29 mouse cellular contexts compared by ENCODE assay signal in genomic region chr2:120203742-120204141, GRCm38 (mm10). TPM values are rescaled to one million over a fixed set of nuclear protein-coding genes. Genes with fewer than 3 reads are reported as not detected.
A peak's percentile ranks its signal among the peaks of the same experiment; 100 is the strongest.
DNase-seq lines count a peak whose midpoint lies in the region; ATAC-seq and TF ChIP-seq lines count a peak whose summit lies in the region.
"Had no signal": no experiment of that assay in that cellular context is flagged by ENCODE, and none has a peak within 500 bp of the region (broad histone marks: within the 10 kb centered on the region; RNA-seq: fewer than 3 reads in every experiment).

No protein-coding gene starts in this region.

- TF ChIP-seq EP300 in heart, postnatal 0 days (IDR thresholded peaks at IDR 0.05; ENCODE audit: low read depth) = no peak

- DNase-seq in cerebellum, postnatal 10 days = peak; percentile 16 to 32
- DNase-seq in cerebellum, adult 11 months = no peak
- DNase-seq in gastrocnemius, postnatal 14 days = peak; percentile 37
- no peak for DNase-seq in gastrocnemius, postnatal 4 days (ENCODE audit: low spot score in 2 of 2)
- peak; percentile 20 for DNase-seq in heart, postnatal 0 days (ENCODE audit: low spot score)
- DNase-seq: adrenal gland, adult 8-10 months; cerebellum, adult 9-10 months; kidney, postnatal 10 days; liver; lung, adult 2 months; lung, postnatal 10 days; right cerebral cortex, postnatal 25 days; spleen, adult 18-20 months; thymus, postnatal 14 days had no signal

- H3K27ac ChIP-seq in heart, postnatal 0 days (ENCODE audit: low read depth) = 0 out of 2 replicates have a peak overlapping the region, but pooled peaks have one; percentile 18
- no peak overlapping the region for H3K27ac ChIP-seq in heart, embryonic 12.5 days (ENCODE audit: poor library complexity, severe bottlenecking)
- H3K27ac ChIP-seq: forebrain, embryonic 13.5 days; heart, embryonic 13.5 days; hindbrain, embryonic 14.5 days; liver, embryonic 14.5 days; macrophage; midbrain, embryonic 13.5 days had no signal

- no peak for TF ChIP-seq CTCF in heart, postnatal 0 days (IDR thresholded peaks at IDR 0.05; ENCODE audit: low read depth)

- H3K36me3 ChIP-seq in heart, postnatal 0 days (replicated peaks; ENCODE audit: control insufficient read depth, insufficient read depth, low read length) = no peaks in the 10 kb centered on the region
- H3K36me3 ChIP-seq in heart, embryonic 12.5 days = no peaks in the 10 kb centered on the region
- H3K36me3 ChIP-seq: G1E; heart, embryonic 13.5 days; midbrain, embryonic 13.5 days had no signal

- peak; percentile 39; the same call in 1 of the 2 replicates for ATAC-seq in heart, postnatal 0 days (ENCODE audit: insufficient read depth, low read depth)
- no peak for ATAC-seq in heart, embryonic 12.5 days (ENCODE audit: insufficient number of reproducible peaks, low FRiP score)
- ATAC-seq in frontal cortex, adult (ENCODE audit: low TSS enrichment) = no peak
- ATAC-seq: forebrain, embryonic 13.5 days; intestine, postnatal 0 days; midbrain, embryonic 13.5 days had no signal

- no peaks in the 10 kb centered on the region for H3K9me3 ChIP-seq in heart, postnatal 0 days (replicated peaks; ENCODE audit: control insufficient read depth, low read length)
- no peaks in the 10 kb centered on the region for H3K9me3 ChIP-seq in heart, embryonic 12.5 days (replicated peaks)
- H3K9me3 ChIP-seq: forebrain, embryonic 13.5 days; G1E; heart, embryonic 13.5 days; midbrain, embryonic 13.5 days had no signal

- H3K4me3 ChIP-seq in heart, postnatal 0 days (ENCODE audit: low read depth, low read length) = no peak overlapping the region
- H3K4me3 ChIP-seq in heart, embryonic 12.5 days = no peak overlapping the region
- H3K4me3 ChIP-seq: forebrain, embryonic 13.5 days; heart, embryonic 13.5 days; midbrain, embryonic 13.5 days had no signal

- no peaks in the 10 kb centered on the region for H3K27me3 ChIP-seq in heart, postnatal 0 days (ENCODE audit: control insufficient read depth, insufficient read depth, low read length)
- H3K27me3 ChIP-seq in heart, embryonic 12.5 days (replicated peaks) = 0 out of 2 replicates have a peak, but pooled peaks cover 3% of the 10 kb centered on the region
- H3K27me3 ChIP-seq: forebrain, embryonic 13.5 days; heart, embryonic 13.5 days; midbrain, embryonic 13.5 days had no signal

- no peak overlapping the region for H3K9ac ChIP-seq in heart, postnatal 0 days (replicated peaks; ENCODE audit: low read depth, low read length)
- no peak overlapping the region for H3K9ac ChIP-seq in heart, embryonic 12.5 days
- H3K9ac ChIP-seq: forebrain, embryonic 13.5 days; heart, embryonic 13.5 days; hindbrain, embryonic 14.5 days; liver, embryonic 14.5 days; midbrain, embryonic 13.5 days had no signal

- WGBS in heart, postnatal 0 days = 40% methylated on average over 3 of the region's 3 CpGs
- WGBS in heart, embryonic 12.5 days = 53% methylated on average over 3 of the region's 3 CpGs

- H3K4me1 ChIP-seq in heart, postnatal 0 days (ENCODE audit: control insufficient read depth, insufficient read depth) = no peaks in the 10 kb centered on the region
- H3K4me1 ChIP-seq in heart, embryonic 12.5 days (replicated peaks) = peaks cover 4% of the 10 kb centered on the region; the same call in 1 of the 2 replicates
- H3K4me1 ChIP-seq: forebrain, embryonic 13.5 days; midbrain, embryonic 13.5 days had no signal

- H3K4me2 ChIP-seq in heart, postnatal 0 days (ENCODE audit: low read depth, low read length) = no peak overlapping the region
- H3K4me2 ChIP-seq in heart, embryonic 12.5 days = no peak overlapping the region
- H3K4me2 ChIP-seq: forebrain, embryonic 13.5 days; heart, embryonic 13.5 days; hindbrain, embryonic 14.5 days; midbrain, embryonic 13.5 days had no signal

- intact Hi-C loops in gastrocnemius, postnatal 14 days (cut with DNase I; ENCODE audit: low total_unique reads) = no loop called here

RNA-seq across cellular contexts. Expression of gene Pla2g4e, which starts 41.4 kb away (rescaled TPM):
- total RNA-seq in gastrocnemius, postnatal 14 days (2021) = 10 to 100 TPM; 31.0 to 35.1 TPM
- 10 to 100 TPM; 21.2 to 27.9 TPM for total RNA-seq in gastrocnemius, postnatal 4 days (2021)
- 1.6 and 1.7 TPM in 2 replicates for total RNA-seq in heart, postnatal 0 days (2014; rRNA removed; ENCODE audit: low replicate concordance)
- polyA plus RNA-seq in heart, postnatal 0 days (2015; fragmentation: Nextera tagmentation; extraction: Ambion mirVana) = 2.9 TPM in 2 replicates
- polyA plus RNA-seq in heart, embryonic 12.5 days (2016; fragmentation: Nextera tagmentation; extraction: Ambion mirVana) = 0.59 and 0.73 TPM in 2 replicates
- total RNA-seq: hematopoietic stem cell, adult 5-6 weeks; megakaryocyte-erythroid progenitor cell, adult 5-6 weeks had no signal
- polyA plus RNA-seq: C2C12; G1E; large intestine, adult 2 months; limb, embryonic 11.5 days; liver, embryonic 14.5 days; macrophage had no signal

RNA-seq across cellular contexts. Expression of gene Ehd4, which starts 49.3 kb away (rescaled TPM):
- 10 to 100 TPM; 72.8 to 89.4 TPM for total RNA-seq in gastrocnemius, postnatal 14 days (2021)
- total RNA-seq in gastrocnemius, postnatal 4 days (2021) = 100 to 1,000 TPM; 166 to 179 TPM
- 231 and 250 TPM in 2 replicates for total RNA-seq in heart, postnatal 0 days (2014; rRNA removed; ENCODE audit: low replicate concordance)
- 438 and 547 TPM in 2 replicates for polyA plus RNA-seq in heart, postnatal 0 days (2015; fragmentation: Nextera tagmentation; extraction: Ambion mirVana)
- 159 and 186 TPM in 2 replicates for polyA plus RNA-seq in heart, embryonic 12.5 days (2016; fragmentation: Nextera tagmentation; extraction: Ambion mirVana)

Comparison
In these comparisons a context has a peak if more than half of its experiments do, and no peak if none do; other contexts are left out.
1. DNase-seq: peak in cerebellum, postnatal 10 days (2 of 2), gastrocnemius, postnatal 14 days (single experiment) and heart, postnatal 0 days (single experiment); none in cerebellum, adult 11 months (single experiment) and gastrocnemius, postnatal 4 days (0 of 2).